Mouse (Mus musculus): ENCODE measurements around the gene Zfp109. TPM values are rescaled to one million over a fixed set of nuclear protein-coding genes. Genes with fewer than 3 reads are reported as not detected.
A peak's percentile ranks its signal among the peaks of the same experiment; 100 is the strongest.

Zfp109 gene
- total RNA-seq, 2 experiments from 2014 or later, result 8.5 to 9.0 TPM

- no peak for DNase-seq (ENCODE audit: extremely low spot score in 1 of 2, low spot score in 1 of 2)
Measured at GRCm38 (mm10) chr7:24208282-24208886, 29.0 kb downstream of the Zfp109 start.

DNA sequence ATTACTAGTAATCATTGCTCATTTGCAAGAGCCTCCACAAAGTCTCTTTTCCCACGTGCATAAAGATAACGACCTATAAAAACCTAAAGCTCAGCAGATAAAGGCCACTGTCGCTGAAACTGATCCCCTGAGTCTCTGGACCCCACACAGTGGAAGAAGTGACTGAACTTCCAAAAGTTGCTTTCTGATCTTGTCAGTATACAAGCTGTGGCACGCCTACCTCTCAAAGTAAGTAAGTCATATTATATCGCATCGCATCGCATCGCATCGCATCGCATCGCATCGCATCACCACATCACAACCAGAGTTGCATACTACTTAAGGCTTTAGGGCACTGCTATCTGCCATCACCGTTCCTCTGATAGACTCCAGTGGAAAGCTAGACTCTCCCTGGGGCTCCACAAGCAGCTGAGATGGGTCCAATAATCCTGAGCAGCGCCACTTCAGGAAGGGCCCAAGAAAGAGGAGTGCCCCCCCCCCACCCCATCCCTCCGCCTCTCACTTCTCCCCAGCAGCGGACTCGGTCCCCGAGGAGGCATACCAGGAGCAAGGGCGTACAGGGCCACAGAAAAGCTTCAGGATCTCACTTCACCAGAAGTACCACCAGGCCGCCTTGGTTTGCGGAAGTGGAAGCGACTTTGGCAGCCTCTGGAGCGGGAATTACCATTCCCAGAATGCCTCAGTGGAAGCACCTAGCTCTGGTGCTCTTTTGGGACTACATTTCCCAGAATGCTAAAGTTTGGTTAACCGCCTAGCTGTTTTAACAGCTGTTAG, 29.7 kb downstream of the Zfp109 start:
- DNase-seq (ENCODE audit: extremely low spot score in 1 of 2, low spot score in 1 of 2), result peak; percentile 62 to 64

DNA sequence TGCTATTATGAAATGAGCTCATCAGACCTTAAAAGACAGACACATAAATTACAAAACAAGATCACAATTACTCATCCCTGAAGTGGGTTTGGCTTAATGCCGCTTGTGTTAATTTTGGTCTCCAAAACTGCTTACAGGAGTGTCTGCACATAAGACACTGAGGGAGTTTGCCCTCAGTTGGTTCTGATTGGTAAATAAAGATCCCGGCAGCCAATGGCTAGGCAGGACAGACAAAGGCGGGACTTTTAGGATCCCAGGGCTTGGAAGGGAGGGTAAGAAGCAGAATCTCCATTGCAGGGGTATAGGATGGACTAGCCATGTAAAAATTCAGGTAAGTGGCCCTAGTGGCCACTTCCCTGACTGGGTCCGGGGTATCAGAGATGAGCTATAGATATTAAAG, 40.4 kb downstream of the Zfp109 start:
- DNase-seq (ENCODE audit: extremely low spot score in 1 of 2, low spot score in 1 of 2), result no peak

DNA sequence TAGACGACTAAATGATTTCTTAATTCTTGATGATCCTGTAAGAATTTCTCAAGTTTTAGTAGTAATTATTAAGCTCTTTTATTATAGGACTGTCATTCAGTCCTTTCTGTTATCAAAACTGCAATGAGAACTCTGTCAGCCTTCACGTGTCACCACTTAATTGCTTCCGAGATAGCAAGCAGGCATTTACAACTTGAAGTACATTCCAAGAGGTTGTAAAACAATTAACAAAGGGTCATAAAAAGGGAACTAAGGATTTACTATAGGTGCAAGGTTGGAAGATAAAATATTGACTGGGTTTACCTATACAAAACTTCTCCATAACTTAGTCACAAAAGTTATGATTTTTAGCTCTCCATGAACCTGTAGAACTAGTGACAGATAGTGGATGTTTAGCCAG, 44.2 kb downstream of the Zfp109 start:
- no peak for DNase-seq (ENCODE audit: extremely low spot score in 1 of 2, low spot score in 1 of 2)

DNA sequence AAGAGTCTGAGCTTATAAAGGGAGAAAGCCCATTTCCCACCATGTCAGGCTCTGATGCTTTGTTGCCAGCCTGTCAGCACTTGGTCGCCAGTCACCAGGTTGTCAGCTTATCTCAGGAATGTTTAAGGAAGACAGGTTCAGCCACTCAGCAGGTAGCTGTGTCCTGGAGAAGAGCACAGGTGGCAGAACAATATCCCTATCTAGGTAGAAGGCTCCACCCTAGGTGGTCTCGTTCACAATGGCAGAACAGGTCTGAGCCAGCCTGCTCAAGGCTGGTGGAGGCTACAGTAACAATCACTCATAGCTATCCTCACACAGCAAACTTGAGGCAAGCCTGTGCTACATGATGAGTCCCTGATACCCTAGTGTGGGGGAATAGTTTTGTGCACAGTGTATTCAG, 46.0 kb downstream of the Zfp109 start:
- no peak for DNase-seq (ENCODE audit: extremely low spot score in 1 of 2, low spot score in 1 of 2)

DNA sequence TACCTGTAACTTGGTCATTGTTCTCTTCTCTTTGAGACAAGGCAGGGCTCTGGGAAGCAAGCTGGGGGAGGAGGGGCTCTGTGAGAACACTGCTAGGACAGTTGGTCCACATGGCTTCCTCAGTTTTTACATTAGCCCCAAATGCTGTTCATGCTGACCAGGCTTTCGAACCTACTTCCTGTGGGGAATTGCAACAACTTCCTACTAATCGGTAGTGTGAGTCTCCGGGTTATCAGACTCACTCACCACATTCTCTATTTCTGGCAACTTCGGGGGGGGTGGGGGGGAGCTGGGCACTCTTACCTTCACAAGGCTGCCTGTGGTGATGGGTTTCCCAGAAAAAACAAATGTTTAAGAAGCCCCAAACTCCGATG, 47.8 kb downstream of the Zfp109 start:
- DNase-seq (ENCODE audit: extremely low spot score in 1 of 2, low spot score in 1 of 2), result no peak

- no peak for DNase-seq (ENCODE audit: extremely low spot score in 1 of 2, low spot score in 1 of 2)
Measured at GRCm38 (mm10) chr7:24188901-24189570, 48.3 kb downstream of the Zfp109 start.

DNA sequence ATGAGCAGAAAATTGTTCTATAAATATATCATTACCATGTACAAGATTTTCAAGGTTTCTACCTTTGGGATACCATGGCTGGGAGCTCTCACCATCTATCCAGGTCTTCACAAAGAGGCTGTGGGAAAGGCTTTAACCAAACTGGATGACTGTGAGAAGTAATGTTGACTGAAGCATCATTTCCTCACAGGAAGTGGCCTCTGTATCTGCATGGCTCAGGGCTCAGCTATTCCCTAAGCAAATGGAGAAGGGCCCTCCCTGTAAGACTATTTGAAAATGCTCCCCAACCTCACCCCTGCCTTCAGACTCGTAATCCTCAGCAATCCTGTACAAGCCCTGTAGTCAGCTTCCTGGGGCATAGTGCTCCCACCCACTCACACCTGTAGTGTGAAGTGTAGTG, 49.7 kb downstream of the Zfp109 start:
- DNase-seq (ENCODE audit: extremely low spot score in 1 of 2, low spot score in 1 of 2), result no peak

Other genes with a start within 250 kb of the Zfp109 start
- not detected for gene V1rd19, start 235.9 kb downstream of the Zfp109 start, total RNA-seq (2021)
- not detected for gene Vmn1r183, start 184.3 kb downstream of the Zfp109 start, total RNA-seq (2021)
- gene Zfp180, start 155.6 kb downstream of the Zfp109 start, total RNA-seq (2021), result 10 to 100 TPM; 37.5 to 37.8 TPM
- gene Zfp112, start 125.2 kb downstream of the Zfp109 start, total RNA-seq (2021), result 10 to 100 TPM in 1 of 2 experiments, 1 to 10 TPM in 1; 7.9 to 11.1 TPM
- 10 to 100 TPM; 19.7 to 23.1 TPM for gene Zfp235, start 103.4 kb downstream of the Zfp109 start, total RNA-seq (2021)
- gene Zfp114, start 62.5 kb downstream of the Zfp109 start, total RNA-seq (2021), result 1 to 10 TPM; 3.6 to 3.9 TPM
- gene Zfp111, start 26.1 kb downstream of the Zfp109 start, total RNA-seq (2021), result 10 to 100 TPM in 1 of 2 experiments, 1 to 10 TPM in 1; 8.8 to 11.3 TPM
- 1 to 10 TPM; 7.7 to 8.1 TPM for gene Zfp108, start 17.2 kb upstream of the Zfp109 start, total RNA-seq (2021)
- 10 to 100 TPM; 12.5 to 13.2 TPM for gene Zfp93, start 32.9 kb upstream of the Zfp109 start, total RNA-seq (2021)
- 10 to 100 TPM; 24.1 to 27.5 TPM for gene Zfp61, start 63.7 kb upstream of the Zfp109 start, total RNA-seq (2021)
- 10 to 100 TPM; 12.5 to 15.0 TPM for gene Zfp94, start 79.1 kb upstream of the Zfp109 start, total RNA-seq (2021)
- not detected for gene Tescl, start 96.4 kb upstream of the Zfp109 start, total RNA-seq (2021)
- not detected for gene Lypd5, start 111.6 kb upstream of the Zfp109 start, total RNA-seq (2021)
- gene Kcnn4, start 132.7 kb upstream of the Zfp109 start, total RNA-seq (2021), result under 1 TPM; 0.27 to 0.47 TPM
- 10 to 100 TPM; 32.9 to 37.9 TPM for gene Smg9, start 162.1 kb upstream of the Zfp109 start, total RNA-seq (2021)
- gene Irgc1, start 214.7 kb upstream of the Zfp109 start, total RNA-seq (2021), result not detected
- gene Plaur, start 224.9 kb upstream of the Zfp109 start, total RNA-seq (2021), result 1 to 10 TPM in 1 of 2 experiments, under 1 TPM in 1; 0.40 to 1.0 TPM
- 100 to 1,000 TPM; 156 to 179 TPM for gene Cadm4, start 244.5 kb upstream of the Zfp109 start, total RNA-seq (2021)